Mouse (Mus musculus): ENCODE measurements at regions not wholly inside any gene's neighbourhood (a gene's known extent, or its start where the extent isn't known, plus 50 kb on each side); places are given as distances from the start of the nearest gene placed in this dataset.

DNA sequence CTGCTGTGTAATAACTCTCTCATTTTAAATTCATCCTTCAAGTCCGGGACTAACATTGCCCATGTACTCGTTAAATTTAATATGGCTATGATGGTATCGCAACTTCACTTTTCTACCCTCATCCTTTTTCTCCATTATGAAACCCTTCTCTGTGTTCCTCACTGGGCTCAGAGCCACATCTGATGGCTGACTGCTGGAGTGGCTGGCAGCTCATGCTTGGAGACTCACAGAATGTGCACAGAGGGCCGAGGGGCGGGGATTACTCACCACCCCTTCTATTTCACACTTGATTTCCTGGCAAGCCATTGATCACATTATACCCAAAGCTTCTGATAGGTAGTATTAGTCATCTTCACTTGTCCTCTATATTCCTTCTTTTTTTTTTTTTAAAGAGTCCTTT lies 81.1 kb upstream of the Vwde start:
- TF ChIP-seq CTCF (IDR thresholded peaks at IDR 0.05; ENCODE audit: borderline replicate concordance, insufficient read depth, low read depth, low read length), result no peak
- no peak for TF ChIP-seq POLR2A (IDR thresholded peaks at IDR 0.05; ENCODE audit: borderline replicate concordance, insufficient read depth, low read length)
- no peak overlapping the region for H3K27ac ChIP-seq (ENCODE audit: insufficient read depth, low read length)
- 10% methylated on average over 5 of the region's 5 CpGs for WGBS
- H3K4me1 ChIP-seq (ENCODE audit: control insufficient read depth, insufficient read depth, low read length), result no peaks in the 10 kb centered on the region
- DNase-seq, result no peak
- H3K27me3 ChIP-seq (ENCODE audit: control insufficient read depth, insufficient read depth, low read length), result no peaks in the 10 kb centered on the region
- no peak overlapping the region for H3K4me3 ChIP-seq (replicated peaks; ENCODE audit: insufficient read depth, low read depth, low read length)

DNA sequence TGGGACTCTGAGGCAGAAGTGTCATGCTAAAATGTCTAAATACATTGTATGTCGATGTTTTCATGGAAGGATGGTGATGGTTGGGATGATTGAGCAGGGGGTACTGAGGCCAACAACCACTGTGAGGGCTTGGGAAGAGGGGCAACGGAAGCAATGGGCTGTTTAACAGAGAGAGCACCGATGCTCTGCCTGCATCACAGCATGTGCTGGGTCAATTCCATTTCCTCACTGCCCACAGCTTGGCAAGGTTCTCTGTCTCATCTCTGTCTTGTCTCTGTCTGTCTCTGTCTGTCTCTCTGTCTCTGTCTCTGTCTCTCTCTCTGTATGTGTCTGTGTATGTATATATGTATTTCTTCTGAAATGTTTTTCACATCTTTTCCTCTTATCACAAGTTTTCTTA lies 73.4 kb upstream of the Vwde start:
- Histone ChIP-seq H3K4me1 (ENCODE audit: control insufficient read depth, insufficient read depth, low read length) (no peaks in the 10 kb centered on the region), H3K27me3 (ENCODE audit: control insufficient read depth, insufficient read depth, low read length) (no peaks in the 10 kb centered on the region), H3K4me3 (replicated peaks; ENCODE audit: insufficient read depth, low read depth, low read length) (no peak overlapping the region), H3K27ac (ENCODE audit: insufficient read depth, low read length) (no peak overlapping the region)
- no peak for TF ChIP-seq CTCF (IDR thresholded peaks at IDR 0.05; ENCODE audit: borderline replicate concordance, insufficient read depth, low read depth, low read length)
- TF ChIP-seq POLR2A (IDR thresholded peaks at IDR 0.05; ENCODE audit: borderline replicate concordance, insufficient read depth, low read length), result no peak
- 20% methylated on average over 3 of the region's 3 CpGs for WGBS
- DNase-seq, result no peak

DNA sequence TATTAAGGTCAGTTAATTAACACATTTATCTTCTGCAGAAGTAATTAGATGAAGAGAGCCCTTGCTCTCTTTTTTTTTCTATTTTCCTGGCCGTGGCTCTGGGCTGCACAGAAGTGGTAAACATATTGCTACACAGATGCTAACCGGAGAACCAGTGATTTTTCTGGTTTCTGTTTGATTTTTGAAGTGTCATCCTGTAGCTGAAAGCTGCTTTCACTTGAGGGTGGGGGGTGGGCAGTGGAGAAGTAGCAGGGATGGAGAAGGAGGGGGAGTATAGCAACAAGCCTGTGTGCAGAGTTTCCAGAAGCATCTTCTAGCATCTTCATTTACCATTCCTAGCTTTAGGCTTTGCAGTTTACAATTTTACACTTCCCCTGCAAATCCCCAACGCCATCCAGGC lies 72.3 kb upstream of the Vwde start:
- Histone ChIP-seq H3K4me1 (ENCODE audit: control insufficient read depth, insufficient read depth, low read length) (no peaks in the 10 kb centered on the region), H3K4me3 (replicated peaks; ENCODE audit: insufficient read depth, low read depth, low read length) (no peak overlapping the region), H3K27ac (ENCODE audit: insufficient read depth, low read length) (no peak overlapping the region), H3K27me3 (ENCODE audit: control insufficient read depth, insufficient read depth, low read length) (no peaks in the 10 kb centered on the region)
- no peak for TF ChIP-seq CTCF (IDR thresholded peaks at IDR 0.05; ENCODE audit: borderline replicate concordance, insufficient read depth, low read depth, low read length)
- TF ChIP-seq POLR2A (IDR thresholded peaks at IDR 0.05; ENCODE audit: borderline replicate concordance, insufficient read depth, low read length), result no peak
- 47% methylated on average over 3 of the region's 3 CpGs for WGBS
- no peak for DNase-seq

DNA sequence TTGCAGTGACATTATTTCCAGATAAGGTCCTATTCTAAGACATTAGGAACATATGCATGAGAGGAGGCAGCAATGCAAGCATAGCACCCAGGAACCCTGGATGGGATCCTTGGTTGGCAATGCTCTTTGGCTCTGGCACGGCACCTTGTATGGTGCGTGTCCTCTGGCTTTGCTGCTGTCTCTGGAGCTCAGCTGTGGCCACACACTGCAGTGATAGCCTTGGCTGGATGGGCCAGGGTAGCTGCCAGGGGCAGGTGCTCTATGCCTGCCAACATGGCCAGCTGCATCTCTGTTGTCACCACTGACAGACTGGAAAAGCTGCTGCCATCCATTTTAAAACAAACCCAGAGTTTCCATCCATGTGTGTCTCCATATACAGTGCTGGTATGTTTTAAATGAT lies 71.3 kb upstream of the Vwde start:
- Histone ChIP-seq H3K4me1 (ENCODE audit: control insufficient read depth, insufficient read depth, low read length) (no peaks in the 10 kb centered on the region), H3K4me3 (replicated peaks; ENCODE audit: insufficient read depth, low read depth, low read length) (no peak overlapping the region), H3K27me3 (ENCODE audit: control insufficient read depth, insufficient read depth, low read length) (no peaks in the 10 kb centered on the region), H3K27ac (ENCODE audit: insufficient read depth, low read length) (no peak overlapping the region)
- no peak for TF ChIP-seq CTCF (IDR thresholded peaks at IDR 0.05; ENCODE audit: borderline replicate concordance, insufficient read depth, low read depth, low read length)
- TF ChIP-seq POLR2A (IDR thresholded peaks at IDR 0.05; ENCODE audit: borderline replicate concordance, insufficient read depth, low read length), result no peak
- no peak for DNase-seq
- WGBS, result 30% methylated on average over 2 of the region's 2 CpGs

DNA sequence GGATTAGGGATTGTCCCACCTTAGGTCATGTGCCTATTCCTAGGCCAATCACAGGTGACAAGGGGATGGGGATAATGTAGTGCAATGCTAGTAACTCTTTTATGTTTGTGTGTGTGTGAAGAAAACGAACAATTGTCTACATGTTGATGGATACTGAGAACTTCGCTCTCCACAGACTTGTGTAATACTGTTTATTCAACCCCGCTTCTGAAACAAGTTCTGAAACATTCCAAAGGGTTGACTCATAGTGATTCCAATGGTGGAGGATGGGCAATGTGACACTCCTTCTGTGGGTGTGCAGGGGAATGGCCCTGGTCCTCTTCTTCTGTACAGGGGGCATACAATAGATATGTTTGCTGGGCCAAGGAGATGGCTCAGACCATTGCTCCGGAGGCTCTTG lies 69.6 kb upstream of the Vwde start:
- 85% methylated on average over 4 of the region's 4 CpGs for WGBS
- H3K4me1 ChIP-seq (ENCODE audit: control insufficient read depth, insufficient read depth, low read length), result no peaks in the 10 kb centered on the region
- no peak overlapping the region for H3K27ac ChIP-seq (ENCODE audit: insufficient read depth, low read length)

DNA sequence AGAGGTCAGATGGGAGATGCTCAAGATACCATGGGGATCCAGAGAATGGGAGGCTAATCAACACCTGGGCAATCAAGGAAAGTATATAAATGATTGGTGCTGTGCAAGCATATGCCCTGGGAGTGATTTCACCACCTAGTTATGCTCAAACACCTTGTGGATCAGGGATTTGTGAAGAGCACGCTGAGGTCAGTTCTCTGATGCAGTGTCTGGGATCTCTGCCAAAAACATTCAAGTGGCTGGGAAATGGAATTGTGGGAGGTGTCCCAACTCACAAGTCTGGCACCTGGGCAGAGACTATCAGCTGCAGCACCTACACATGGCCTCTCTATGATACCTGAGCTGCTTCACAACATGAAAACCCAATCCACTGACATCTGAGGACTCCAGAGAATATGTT lies 63.7 kb upstream of the Vwde start:
- Histone ChIP-seq H3K27me3 (ENCODE audit: control insufficient read depth, insufficient read depth, low read length) (no peaks in the 10 kb centered on the region), H3K27ac (ENCODE audit: insufficient read depth, low read length) (no peak overlapping the region), H3K4me3 (replicated peaks; ENCODE audit: insufficient read depth, low read depth, low read length) (no peak overlapping the region), H3K4me1 (ENCODE audit: control insufficient read depth, insufficient read depth, low read length) (no peaks in the 10 kb centered on the region)
- TF ChIP-seq CTCF (IDR thresholded peaks at IDR 0.05; ENCODE audit: borderline replicate concordance, insufficient read depth, low read depth, low read length) (no peak), POLR2A (IDR thresholded peaks at IDR 0.05; ENCODE audit: borderline replicate concordance, insufficient read depth, low read length) (no peak)
- 5% methylated on average over 1 of the region's 1 CpGs for WGBS
- DNase-seq, result peak in 1 of 2 experiments; percentile 11

More for the DNA sequence above, 69.6 kb upstream of the Vwde start:
- Histone ChIP-seq H3K27me3 (ENCODE audit: control insufficient read depth, insufficient read depth, low read length) (no peaks in the 10 kb centered on the region), H3K4me3 (replicated peaks; ENCODE audit: insufficient read depth, low read depth, low read length) (no peak overlapping the region)
- DNase-seq, result no peak
- no peak for TF ChIP-seq CTCF (IDR thresholded peaks at IDR 0.05; ENCODE audit: borderline replicate concordance, insufficient read depth, low read depth, low read length)

DNA sequence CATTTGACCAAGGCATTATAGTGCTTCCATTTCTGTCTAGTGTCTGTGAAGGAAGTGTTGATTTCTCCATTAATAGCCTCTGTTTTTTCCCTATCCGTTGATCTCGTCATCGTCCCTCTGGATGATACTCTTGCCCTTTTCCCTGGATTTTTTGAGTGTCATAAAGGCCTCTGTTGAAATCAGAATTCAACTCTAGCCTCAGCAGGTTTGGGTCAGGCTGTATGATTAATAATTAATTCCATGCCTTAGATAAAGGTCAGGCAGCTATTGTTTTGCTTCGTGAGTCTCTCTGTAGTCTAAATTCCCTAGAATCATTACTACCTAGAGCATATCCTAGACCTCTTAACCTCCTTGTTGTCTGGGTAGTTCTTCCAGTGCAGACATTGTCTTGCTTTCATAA lies 63.0 kb upstream of the Vwde start:
- Histone ChIP-seq H3K4me3 (replicated peaks; ENCODE audit: insufficient read depth, low read depth, low read length) (no peak overlapping the region), H3K27ac (ENCODE audit: insufficient read depth, low read length) (no peak overlapping the region), H3K4me1 (ENCODE audit: control insufficient read depth, insufficient read depth, low read length) (no peaks in the 10 kb centered on the region), H3K27me3 (ENCODE audit: control insufficient read depth, insufficient read depth, low read length) (no peaks in the 10 kb centered on the region)
- TF ChIP-seq POLR2A (IDR thresholded peaks at IDR 0.05; ENCODE audit: borderline replicate concordance, insufficient read depth, low read length) (no peak), CTCF (IDR thresholded peaks at IDR 0.05; ENCODE audit: borderline replicate concordance, insufficient read depth, low read depth, low read length) (no peak)
- WGBS, result 88% methylated on average over 4 of the region's 4 CpGs
- no peak for DNase-seq

DNA sequence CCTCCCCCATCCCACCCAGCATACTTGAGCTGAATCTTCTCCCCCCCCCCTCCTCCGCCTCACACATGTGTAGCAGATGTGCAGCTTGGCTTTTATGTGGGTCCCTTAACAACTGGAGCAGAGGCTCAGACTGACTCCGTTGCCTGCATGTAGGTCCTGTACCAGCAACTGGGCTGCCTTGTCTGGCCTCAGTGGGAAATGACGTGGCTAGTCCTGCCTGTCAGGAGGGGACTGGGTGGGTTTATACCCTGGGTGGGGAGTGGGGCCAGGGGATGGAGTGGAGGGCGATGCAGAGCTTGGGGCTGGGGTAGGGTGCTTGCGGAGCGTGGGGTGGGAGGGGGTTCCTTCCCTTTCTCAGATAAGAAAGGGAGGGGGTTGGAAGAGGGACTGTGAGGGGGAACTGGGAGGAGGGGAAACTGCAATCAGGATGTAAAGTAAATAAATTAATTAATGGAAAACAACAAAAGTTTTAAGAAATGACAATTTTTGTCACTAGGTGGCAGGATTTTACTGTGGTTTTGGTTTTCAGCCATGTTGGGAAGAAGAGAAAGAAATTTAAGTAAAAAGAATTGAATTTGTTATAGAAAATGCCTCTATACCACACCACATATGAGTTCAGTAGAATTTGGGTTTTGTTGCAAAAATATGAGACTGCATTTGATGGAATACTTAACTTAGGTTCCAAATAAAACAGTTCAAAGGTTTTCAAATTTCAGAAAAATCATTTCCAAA lies 61.9 kb upstream of the Vwde start:
- Histone ChIP-seq H3K4me3 (replicated peaks; ENCODE audit: insufficient read depth, low read depth, low read length) (no peak overlapping the region), H3K27me3 (ENCODE audit: control insufficient read depth, insufficient read depth, low read length) (no peaks in the 10 kb centered on the region), H3K27ac (ENCODE audit: insufficient read depth, low read length) (no peak overlapping the region), H3K4me1 (ENCODE audit: control insufficient read depth, insufficient read depth, low read length) (no peaks in the 10 kb centered on the region)
- DNase-seq, result no peak
- TF ChIP-seq CTCF (IDR thresholded peaks at IDR 0.05; ENCODE audit: borderline replicate concordance, insufficient read depth, low read depth, low read length) (no peak), POLR2A (IDR thresholded peaks at IDR 0.05; ENCODE audit: borderline replicate concordance, insufficient read depth, low read length) (no peak)
- WGBS, result 60% methylated on average over 6 of the region's 6 CpGs
